Mouse (Mus musculus): ENCODE results near the gene Bpgm. TPM values are rescaled to one million over a fixed set of nuclear protein-coding genes. Genes with fewer than 3 reads are reported as not detected.

The Bpgm gene
- polyA plus RNA-seq, 1 experiment from 2014 or later: 38.1 TPM

- no peak overlapping the region for H3K4me3 ChIP-seq (ENCODE audit: low read depth, low read length)
- H3K36me3 ChIP-seq (ENCODE audit: control insufficient read depth, insufficient read depth, low read length): no peaks in the 10 kb centered on the region
- no peak overlapping the region for H3K4me2 ChIP-seq (ENCODE audit: low read length)
- no peaks in the 10 kb centered on the region for H3K9me3 ChIP-seq (ENCODE audit: control insufficient read depth, low read length)
- no peak overlapping the region for H3K27ac ChIP-seq (ENCODE audit: low read depth)
- no peaks in the 10 kb centered on the region for H3K4me1 ChIP-seq (replicated peaks; ENCODE audit: control insufficient read depth, insufficient read depth, low read length)
- no peak for DNase-seq (ENCODE audit: low spot score)
- H3K27me3 ChIP-seq (replicated peaks; ENCODE audit: control insufficient read depth, insufficient read depth, low read length): no peaks in the 10 kb centered on the region
- 55% methylated on average over 4 of the region's 4 CpGs for WGBS
- no peak overlapping the region for H3K9ac ChIP-seq (ENCODE audit: low read length)
- no peak for ATAC-seq (replicated peaks; ENCODE audit: low FRiP score, low TSS enrichment, low read depth)
Measured at GRCm38 (mm10) chr6:34460651-34461050, 15.4 kb upstream of the Bpgm start.

DNA sequence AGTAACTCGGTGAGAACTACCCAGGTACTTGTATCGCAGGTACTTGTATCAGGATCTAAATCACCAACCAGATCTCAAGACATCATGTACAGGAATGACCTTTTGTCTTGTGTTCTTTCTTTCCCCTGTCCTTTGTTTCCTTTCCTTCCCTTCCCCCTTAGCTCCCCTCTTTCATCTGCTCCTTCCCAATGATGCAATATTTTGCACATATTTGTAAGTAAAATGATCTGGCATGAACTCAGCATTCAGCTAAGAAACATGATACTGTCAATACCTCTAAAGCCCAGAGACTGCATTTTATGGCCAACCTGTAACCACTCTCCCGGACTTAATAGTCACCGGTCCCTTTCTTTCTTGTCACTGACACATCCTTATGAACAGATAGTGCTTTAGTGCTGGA, 12.4 kb upstream of the Bpgm start:
- DNase-seq (ENCODE audit: low spot score) (no peak), ATAC-seq (replicated peaks; ENCODE audit: low FRiP score, low TSS enrichment, low read depth) (no peak)
- H3K4me3 ChIP-seq (ENCODE audit: low read depth, low read length): no peak overlapping the region
- no peaks in the 10 kb centered on the region for H3K4me1 ChIP-seq (replicated peaks; ENCODE audit: control insufficient read depth, insufficient read depth, low read length)
- WGBS: 89% methylated on average over 4 of the region's 4 CpGs
- H3K9ac ChIP-seq (ENCODE audit: low read length): no peak overlapping the region
- H3K4me2 ChIP-seq (ENCODE audit: low read length): no peak overlapping the region
- no peaks in the 10 kb centered on the region for H3K36me3 ChIP-seq (ENCODE audit: control insufficient read depth, insufficient read depth, low read length)
- no peak overlapping the region for H3K27ac ChIP-seq (ENCODE audit: low read depth)
- H3K27me3 ChIP-seq (replicated peaks; ENCODE audit: control insufficient read depth, insufficient read depth, low read length): no peaks in the 10 kb centered on the region
- no peaks in the 10 kb centered on the region for H3K9me3 ChIP-seq (ENCODE audit: control insufficient read depth, low read length)

- no peak for DNase-seq (ENCODE audit: low spot score)
- H3K9ac ChIP-seq (ENCODE audit: low read length): no peak overlapping the region
- H3K9me3 ChIP-seq (ENCODE audit: control insufficient read depth, low read length): no peaks in the 10 kb centered on the region
- no peak overlapping the region for H3K4me2 ChIP-seq (ENCODE audit: low read length)
- no peak overlapping the region for H3K27ac ChIP-seq (ENCODE audit: low read depth)
- no peak for ATAC-seq (replicated peaks; ENCODE audit: low FRiP score, low TSS enrichment, low read depth)
- H3K27me3 ChIP-seq (replicated peaks; ENCODE audit: control insufficient read depth, insufficient read depth, low read length): no peaks in the 10 kb centered on the region
- H3K4me3 ChIP-seq (ENCODE audit: low read depth, low read length): no peak overlapping the region
- H3K4me1 ChIP-seq (replicated peaks; ENCODE audit: control insufficient read depth, insufficient read depth, low read length): peaks cover 3% of the 10 kb centered on the region; the same call in 1 of the 2 replicates
- WGBS: 71% methylated on average over 12 of the region's 12 CpGs
- H3K36me3 ChIP-seq (ENCODE audit: control insufficient read depth, insufficient read depth, low read length): no peaks in the 10 kb centered on the region
Measured at GRCm38 (mm10) chr6:34471434-34472110, 4.4 kb upstream of the Bpgm start.

DNA sequence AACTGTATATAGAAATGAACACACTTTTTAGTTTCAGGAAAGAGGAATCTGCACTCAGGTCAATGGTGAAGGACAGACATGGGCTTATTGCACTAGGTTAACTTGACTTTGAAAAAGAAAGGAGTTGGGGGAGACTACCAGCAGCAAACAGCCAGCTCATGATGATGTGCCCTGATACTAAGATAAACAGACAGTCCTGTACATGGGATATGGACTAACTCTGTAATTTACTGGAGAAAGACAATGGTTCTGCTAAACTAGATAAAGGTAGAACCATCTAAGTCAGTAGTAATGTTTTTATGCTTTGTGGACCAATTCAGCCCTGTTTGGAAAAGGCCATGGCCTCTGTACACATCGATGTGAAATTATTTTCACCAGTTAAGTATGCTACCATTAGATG, 2.7 kb upstream of the Bpgm start:
- H3K4me3 ChIP-seq (ENCODE audit: low read depth, low read length): no peak overlapping the region
- H3K27ac ChIP-seq (ENCODE audit: low read depth): no peak overlapping the region
- H3K36me3 ChIP-seq (ENCODE audit: control insufficient read depth, insufficient read depth, low read length): no peaks in the 10 kb centered on the region
- H3K27me3 ChIP-seq (replicated peaks; ENCODE audit: control insufficient read depth, insufficient read depth, low read length): no peaks in the 10 kb centered on the region
- WGBS: 90% methylated on average over 1 of the region's 1 CpGs
- DNase-seq (ENCODE audit: low spot score) (no peak), ATAC-seq (replicated peaks; ENCODE audit: low FRiP score, low TSS enrichment, low read depth) (no peak)
- no peak overlapping the region for H3K4me2 ChIP-seq (ENCODE audit: low read length)
- peaks cover 8% of the 10 kb centered on the region; the same call in 1 of the 2 replicates for H3K4me1 ChIP-seq (replicated peaks; ENCODE audit: control insufficient read depth, insufficient read depth, low read length)
- H3K9me3 ChIP-seq (ENCODE audit: control insufficient read depth, low read length): no peaks in the 10 kb centered on the region
- no peak overlapping the region for H3K9ac ChIP-seq (ENCODE audit: low read length)

DNA sequence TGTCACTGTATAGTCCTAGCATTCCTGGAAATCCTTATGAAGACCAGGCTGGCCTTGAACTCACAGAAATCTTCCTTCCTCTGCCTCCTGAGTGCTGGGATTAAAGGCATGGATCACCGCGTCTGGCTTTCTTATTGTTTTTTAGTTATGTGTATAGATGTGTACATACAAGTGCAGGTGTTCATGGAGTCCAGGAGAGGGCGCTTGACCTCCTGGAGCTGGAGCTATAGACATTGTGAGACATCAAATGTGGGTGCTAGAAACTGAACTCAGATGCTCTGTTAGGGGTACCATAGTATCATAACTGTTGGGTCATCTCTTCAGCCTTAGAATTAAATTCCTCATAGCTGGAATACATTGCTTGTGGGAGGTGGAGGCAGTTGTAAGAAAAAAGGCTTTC, 2.0 kb upstream of the Bpgm start:
- 62% methylated on average over 3 of the region's 3 CpGs for WGBS
- Histone ChIP-seq H3K9ac (ENCODE audit: low read length) (no peak overlapping the region), H3K4me3 (ENCODE audit: low read depth, low read length) (no peak overlapping the region), H3K27me3 (replicated peaks; ENCODE audit: control insufficient read depth, insufficient read depth, low read length) (no peaks in the 10 kb centered on the region), H3K4me1 (replicated peaks; ENCODE audit: control insufficient read depth, insufficient read depth, low read length) (peaks cover 13% of the 10 kb centered on the region; the same call in 1 of the 2 replicates), H3K9me3 (ENCODE audit: control insufficient read depth, low read length) (no peaks in the 10 kb centered on the region), H3K4me2 (ENCODE audit: low read length) (no peak overlapping the region), H3K27ac (ENCODE audit: low read depth) (no peak overlapping the region), H3K36me3 (ENCODE audit: control insufficient read depth, insufficient read depth, low read length) (no peaks in the 10 kb centered on the region)
- DNase-seq (ENCODE audit: low spot score) (no peak), ATAC-seq (replicated peaks; ENCODE audit: low FRiP score, low TSS enrichment, low read depth) (no peak)

DNA sequence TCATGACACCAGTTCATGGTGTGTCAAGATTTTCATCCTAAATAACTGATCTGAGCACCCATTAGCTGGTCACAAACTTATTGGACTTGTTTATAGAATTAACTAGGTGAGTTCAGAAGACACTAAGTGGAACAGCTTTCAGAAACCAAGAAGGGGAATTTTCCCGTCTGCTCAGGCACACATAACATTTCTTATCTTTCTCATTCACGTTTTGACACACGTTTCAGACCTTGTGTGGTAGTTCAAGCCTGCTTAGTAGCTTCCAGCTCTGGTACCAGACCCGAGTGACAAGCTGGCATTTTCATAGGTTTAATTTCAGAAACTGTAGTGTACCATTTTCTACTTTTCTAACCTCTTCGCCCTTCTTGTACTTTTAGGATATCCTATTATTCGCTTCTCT, 616 bp upstream of the Bpgm start:
- Histone ChIP-seq H3K36me3 (ENCODE audit: control insufficient read depth, insufficient read depth, low read length) (no peaks in the 10 kb centered on the region), H3K4me3 (ENCODE audit: low read depth, low read length) (peak overlapping the region; percentile 63), H3K9ac (ENCODE audit: low read length) (peak overlapping the region; percentile 65), H3K27ac (ENCODE audit: low read depth) (peak overlapping the region; percentile 57; the same call in 1 of the 2 replicates), H3K27me3 (replicated peaks; ENCODE audit: control insufficient read depth, insufficient read depth, low read length) (no peaks in the 10 kb centered on the region), H3K9me3 (ENCODE audit: control insufficient read depth, low read length) (no peaks in the 10 kb centered on the region), H3K4me2 (ENCODE audit: low read length) (peak overlapping the region; percentile 70), H3K4me1 (replicated peaks; ENCODE audit: control insufficient read depth, insufficient read depth, low read length) (peaks cover 17% of the 10 kb centered on the region; the same call in 1 of the 2 replicates)
- ATAC-seq (replicated peaks; ENCODE audit: low FRiP score, low TSS enrichment, low read depth) (no peak), DNase-seq (ENCODE audit: low spot score) (no peak)
- 27% methylated on average over 6 of the region's 6 CpGs for WGBS

DNA sequence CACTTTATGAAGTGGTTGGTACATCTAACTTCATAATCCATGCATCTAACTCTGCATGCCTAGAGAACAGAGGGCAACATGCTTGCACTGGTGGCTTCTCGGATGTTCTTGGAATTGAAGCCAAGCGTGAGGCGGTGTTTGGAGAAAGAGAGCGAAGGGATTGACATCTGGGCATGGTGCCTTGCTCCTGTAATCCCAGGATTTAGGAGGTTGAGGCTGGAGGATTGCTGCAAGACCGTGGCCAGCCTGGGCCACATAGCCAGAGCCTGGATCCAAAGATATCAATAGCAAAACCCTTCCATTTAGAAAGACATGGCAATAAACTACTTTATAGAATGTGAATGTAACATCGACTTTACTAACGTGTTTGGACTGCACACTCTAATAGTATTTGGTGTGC, 2.0 kb downstream of the Bpgm start:
- WGBS: 86% methylated on average over 7 of the region's 7 CpGs
- no peak overlapping the region for H3K4me2 ChIP-seq (ENCODE audit: low read length)
- no peak overlapping the region for H3K4me3 ChIP-seq (ENCODE audit: low read depth, low read length)
- peaks cover 22% of the 10 kb centered on the region; the same call in 1 of the 2 replicates for H3K4me1 ChIP-seq (replicated peaks; ENCODE audit: control insufficient read depth, insufficient read depth, low read length)
- DNase-seq (ENCODE audit: low spot score) (peak; percentile 50), ATAC-seq (replicated peaks; ENCODE audit: low FRiP score, low TSS enrichment, low read depth) (no peak)
- no peaks in the 10 kb centered on the region for H3K27me3 ChIP-seq (replicated peaks; ENCODE audit: control insufficient read depth, insufficient read depth, low read length)
- no peaks in the 10 kb centered on the region for H3K36me3 ChIP-seq (ENCODE audit: control insufficient read depth, insufficient read depth, low read length)
- no peak overlapping the region for H3K27ac ChIP-seq (ENCODE audit: low read depth)
- H3K9ac ChIP-seq (ENCODE audit: low read length): no peak overlapping the region
- H3K9me3 ChIP-seq (ENCODE audit: control insufficient read depth, low read length): no peaks in the 10 kb centered on the region

DNA sequence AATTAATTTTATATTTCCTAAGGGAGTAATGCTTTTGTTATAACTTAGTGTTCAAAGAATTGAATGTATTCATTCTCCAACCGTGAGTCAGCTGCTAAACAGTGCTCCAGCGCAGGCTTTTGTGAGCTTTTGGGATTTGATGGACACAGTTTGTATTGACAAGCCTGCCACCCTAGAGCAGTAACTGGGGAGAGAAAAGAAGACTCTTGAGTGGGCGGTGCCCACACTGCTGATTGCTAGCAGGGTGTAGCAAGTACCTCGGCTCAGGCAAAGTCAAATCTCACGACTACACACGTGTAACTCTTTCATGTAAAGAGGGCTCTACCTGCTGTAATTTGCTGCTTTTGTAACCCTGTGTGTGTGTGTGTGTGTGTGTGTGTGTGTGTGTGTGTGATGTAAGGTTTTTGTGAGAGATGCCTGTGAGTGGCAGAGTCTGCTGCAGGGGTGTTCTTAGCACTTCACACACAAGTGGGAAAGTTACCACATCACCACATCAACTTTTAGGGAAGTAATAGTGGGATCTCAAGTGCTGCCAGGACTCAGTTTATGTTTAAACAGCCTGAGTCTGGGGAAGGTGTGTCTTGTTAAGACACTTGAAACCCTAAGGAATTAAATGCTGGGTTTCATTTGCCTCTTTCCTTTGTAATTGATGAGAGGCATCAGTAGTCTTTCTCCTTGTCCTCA, 2.8 kb downstream of the Bpgm start:
- Histone ChIP-seq H3K27ac (ENCODE audit: low read depth) (no peak overlapping the region), H3K36me3 (ENCODE audit: control insufficient read depth, insufficient read depth, low read length) (no peaks in the 10 kb centered on the region), H3K4me2 (ENCODE audit: low read length) (peak overlapping the region; percentile 9), H3K9me3 (ENCODE audit: control insufficient read depth, low read length) (0 out of 2 replicates have a peak, but pooled peaks cover 2% of the 10 kb centered on the region), H3K27me3 (replicated peaks; ENCODE audit: control insufficient read depth, insufficient read depth, low read length) (no peaks in the 10 kb centered on the region), H3K4me1 (replicated peaks; ENCODE audit: control insufficient read depth, insufficient read depth, low read length) (peaks cover 22% of the 10 kb centered on the region; the same call in 1 of the 2 replicates), H3K9ac (ENCODE audit: low read length) (no peak overlapping the region), H3K4me3 (ENCODE audit: low read depth, low read length) (no peak overlapping the region)
- WGBS: 40% methylated on average over 6 of the region's 6 CpGs
- DNase-seq (ENCODE audit: low spot score) (peak; percentile 50), ATAC-seq (replicated peaks; ENCODE audit: low FRiP score, low TSS enrichment, low read depth) (no peak)

All from intestine, embryonic 14.5 days (tissue).